Mouse (Mus musculus): Measurements from ENCODE around the gene Trim67. TPM values are rescaled to one million over a fixed set of nuclear protein-coding genes. Genes with fewer than 3 reads are reported as not detected.

Gene Trim67
- polyA plus RNA-seq, 1 experiment from 2014 or later, result 0.19 TPM

DNA sequence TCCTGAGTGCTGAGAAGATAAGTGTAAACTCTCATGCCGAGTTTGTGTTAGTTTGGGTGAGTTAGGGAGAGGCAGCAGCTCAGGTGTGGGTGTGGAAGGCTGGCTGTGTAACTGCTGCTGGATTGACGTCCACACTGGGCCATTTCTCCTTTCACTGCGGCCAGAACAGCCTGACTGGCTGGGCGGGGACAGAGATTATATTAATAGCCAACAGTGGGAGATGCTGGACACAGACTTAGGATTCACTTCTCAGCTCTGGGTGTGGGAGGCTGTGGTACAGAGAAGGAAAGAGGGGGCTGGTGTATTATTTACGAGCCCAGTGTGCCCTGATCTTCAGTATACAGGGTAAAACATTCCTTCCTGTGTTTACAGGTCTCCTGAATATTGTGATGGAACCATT, 85.2 kb downstream of the Trim67 start:
- Histone ChIP-seq H3K27me3 (no peaks in the 10 kb centered on the region), H3K36me3 (peaks cover 85% of the 10 kb centered on the region), H3K4me1 (replicated peaks) (peaks cover 3% of the 10 kb centered on the region; the same call in 1 of the 2 replicates), H3K4me2 (no peak overlapping the region), H3K27ac (no peak overlapping the region), H3K9me3 (replicated peaks) (no peaks in the 10 kb centered on the region), H3K4me3 (no peak overlapping the region), H3K9ac (no peak overlapping the region)
- no peak for ATAC-seq (replicated peaks; ENCODE audit: insufficient number of reproducible peaks, insufficient read depth, low FRiP score, low read depth)
- 73% methylated on average over 5 of the region's 5 CpGs for WGBS

- Histone ChIP-seq H3K27ac (no peak overlapping the region), H3K4me2 (no peak overlapping the region), H3K4me3 (no peak overlapping the region), H3K4me1 (replicated peaks) (peaks cover 3% of the 10 kb centered on the region; the same call in 1 of the 2 replicates), H3K9me3 (replicated peaks) (no peaks in the 10 kb centered on the region), H3K36me3 (peaks cover 85% of the 10 kb centered on the region), H3K9ac (no peak overlapping the region), H3K27me3 (no peaks in the 10 kb centered on the region)
- 45% methylated on average over 10 of the region's 10 CpGs for WGBS
- ATAC-seq (replicated peaks; ENCODE audit: insufficient number of reproducible peaks, insufficient read depth, low FRiP score, low read depth), result no peak
These were observed 86.1 kb downstream of the Trim67 start for GRCm38 (mm10) chr8:124878946-124879526.

Other genes starting within 250 kb of the Trim67 start
- gene Agt, start 223.4 kb upstream of the Trim67 start, polyA plus RNA-seq (2015; fragmentation: Nextera tagmentation; extraction: Ambion mirVana), result 1.3 and 2.7 TPM in 2 replicates
- gene Capn9, start 217.0 kb upstream of the Trim67 start, polyA plus RNA-seq (2015; fragmentation: Nextera tagmentation; extraction: Ambion mirVana), result 0.20 and 0.30 TPM in 2 replicates
- 40.9 and 49.2 TPM in 2 replicates for gene 2310022B05Rik, start 129.7 kb upstream of the Trim67 start, polyA plus RNA-seq (2015; fragmentation: Nextera tagmentation; extraction: Ambion mirVana)
- 24.3 and 29.7 TPM in 2 replicates for gene Ttc13, start 71.1 kb upstream of the Trim67 start, polyA plus RNA-seq (2015; fragmentation: Nextera tagmentation; extraction: Ambion mirVana)
- 12.6 and 17.9 TPM in 2 replicates for gene Arv1, start 71.0 kb upstream of the Trim67 start, polyA plus RNA-seq (2015; fragmentation: Nextera tagmentation; extraction: Ambion mirVana)
- 1.2 and 1.9 TPM in 2 replicates for gene Fam89a, start 41.3 kb upstream of the Trim67 start, polyA plus RNA-seq (2015; fragmentation: Nextera tagmentation; extraction: Ambion mirVana)
- gene Gnpat, start 69.9 kb downstream of the Trim67 start, polyA plus RNA-seq (2015; fragmentation: Nextera tagmentation; extraction: Ambion mirVana), result 101 and 103 TPM in 2 replicates
- 46.3 and 51.6 TPM in 2 replicates for gene 2810004N23Rik, start 70.0 kb downstream of the Trim67 start, polyA plus RNA-seq (2015; fragmentation: Nextera tagmentation; extraction: Ambion mirVana)
- 6.5 and 7.6 TPM in 2 replicates for gene Exoc8, start 104.6 kb downstream of the Trim67 start, polyA plus RNA-seq (2015; fragmentation: Nextera tagmentation; extraction: Ambion mirVana)
- gene Sprtn, start 104.8 kb downstream of the Trim67 start, polyA plus RNA-seq (2015; fragmentation: Nextera tagmentation; extraction: Ambion mirVana), result 7.2 and 9.6 TPM in 2 replicates
- 16.7 and 18.4 TPM in 2 replicates for gene Egln1, start 156.2 kb downstream of the Trim67 start, polyA plus RNA-seq (2015; fragmentation: Nextera tagmentation; extraction: Ambion mirVana)
- 77.3 and 91.1 TPM in 2 replicates for gene Tsnax, start 219.9 kb downstream of the Trim67 start, polyA plus RNA-seq (2015; fragmentation: Nextera tagmentation; extraction: Ambion mirVana)

Measured in heart, embryonic 15.5 days (tissue).